Mouse (Mus musculus) heart, postnatal 4 days (tissue): ENCODE data around the gene Evc. TPM values are rescaled to one million over a fixed set of nuclear protein-coding genes. Genes with fewer than 3 reads are reported as not detected.

Experiments used
- DNase-seq: peaks from one replicate; pipeline ENCODE4 v3.0.0; 2021
- total RNA-seq, 2 experiments: library from RNA; stranded (reverse); gene quantifications; 2 replicates each; pipeline ENCODE4 v1.2.3; 2021

Gene Evc
- 1 to 10 TPM; 7.0 to 7.4 TPM for total RNA-seq

DNA sequence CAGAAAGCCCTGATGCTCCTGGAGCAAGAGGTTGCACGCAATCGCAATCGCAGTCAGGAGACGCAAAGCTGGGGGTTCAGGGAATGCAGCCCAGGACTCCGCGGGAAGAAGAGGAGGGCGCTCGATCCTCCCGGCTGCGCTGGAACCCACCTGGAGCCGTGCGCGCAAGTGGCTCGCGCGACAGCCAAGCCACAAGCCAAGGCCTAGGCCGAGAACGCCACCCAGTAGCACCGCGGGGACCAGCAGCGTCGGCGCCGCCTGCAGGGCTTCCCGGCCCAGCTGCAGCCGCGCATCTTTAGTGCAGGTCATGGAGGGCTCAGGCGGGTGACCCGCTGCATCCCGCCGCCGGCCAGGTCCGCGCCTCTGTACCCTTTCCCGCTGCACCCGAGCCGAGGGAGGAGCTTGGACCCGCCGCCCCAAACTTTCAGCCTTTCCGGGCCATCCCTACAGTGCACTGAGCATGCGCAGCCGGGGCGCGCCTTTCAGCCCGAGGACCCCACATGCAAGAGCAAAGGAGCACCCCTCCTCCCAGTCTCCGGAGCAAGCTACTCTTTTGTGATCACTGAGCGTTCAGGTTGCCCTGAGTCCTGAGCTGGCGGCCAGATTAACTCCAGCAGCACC lies at the start of gene Evc:
Gene Evc (minus strand): TSS at position 410 of the 621 bp plus-strand sequence.
- peak; percentile 72 for DNase-seq

DNA sequence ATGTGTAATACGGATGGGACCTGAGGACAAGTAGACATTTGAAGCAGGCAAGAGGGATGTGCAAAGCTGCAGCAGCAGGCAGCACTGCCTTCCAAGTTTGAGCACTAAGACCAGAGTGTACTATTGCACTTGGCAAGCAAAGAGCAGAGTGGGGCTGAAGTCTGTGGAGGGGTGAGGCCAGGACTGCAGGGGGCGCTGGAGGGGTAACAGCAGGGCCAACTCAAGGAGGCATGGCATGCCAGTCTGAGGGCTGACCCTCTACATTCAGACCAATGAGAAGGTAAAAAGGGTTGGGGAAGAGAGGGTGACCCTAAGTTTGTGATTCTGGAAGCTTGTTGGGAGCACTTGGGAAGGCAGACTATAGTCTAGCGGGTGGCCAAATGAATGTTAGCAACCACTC lies 46.9 kb upstream of the Evc start:
- DNase-seq = peak; percentile 19

DNA sequence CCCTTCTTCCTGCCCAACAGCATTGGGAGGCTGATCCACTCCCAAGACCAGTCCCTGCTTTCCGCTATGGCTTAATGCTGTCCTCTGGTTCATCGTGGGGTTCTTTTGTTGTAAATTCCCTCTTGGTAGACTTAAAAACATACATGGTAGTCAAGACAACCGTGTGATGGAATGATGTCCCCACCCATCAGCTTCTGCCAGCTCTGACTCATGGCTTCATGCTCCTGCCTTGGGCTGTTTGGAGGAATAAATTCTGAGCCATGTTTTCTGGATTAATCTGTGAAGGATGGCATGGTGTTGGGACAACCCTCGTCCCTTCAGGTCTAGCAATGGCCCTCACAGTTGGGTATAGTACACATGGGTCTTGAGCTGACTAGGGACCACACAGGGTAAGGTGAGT lies 43.9 kb upstream of the Evc start:
- DNase-seq = peak; percentile 23

DNA sequence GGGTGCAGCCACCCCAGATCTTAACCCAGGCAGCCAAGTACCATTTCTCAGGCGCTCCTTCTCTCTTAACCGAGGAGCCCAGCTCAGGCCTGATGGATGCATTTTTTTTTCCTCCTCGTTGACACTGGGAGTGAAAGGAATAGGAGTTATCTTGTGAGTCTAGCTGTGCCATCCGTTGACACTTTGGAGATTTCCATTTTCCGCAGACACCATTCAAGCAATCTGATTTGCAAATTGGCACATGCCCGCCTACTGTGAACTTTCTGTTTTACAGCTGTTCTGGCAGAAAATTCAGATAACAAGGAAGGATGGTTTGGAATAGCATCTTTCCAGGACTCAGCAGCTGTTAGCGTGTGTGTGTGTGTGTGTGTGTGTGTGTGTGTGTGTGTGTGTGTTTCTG lies 40.7 kb upstream of the Evc start:
- DNase-seq = no peak

DNA sequence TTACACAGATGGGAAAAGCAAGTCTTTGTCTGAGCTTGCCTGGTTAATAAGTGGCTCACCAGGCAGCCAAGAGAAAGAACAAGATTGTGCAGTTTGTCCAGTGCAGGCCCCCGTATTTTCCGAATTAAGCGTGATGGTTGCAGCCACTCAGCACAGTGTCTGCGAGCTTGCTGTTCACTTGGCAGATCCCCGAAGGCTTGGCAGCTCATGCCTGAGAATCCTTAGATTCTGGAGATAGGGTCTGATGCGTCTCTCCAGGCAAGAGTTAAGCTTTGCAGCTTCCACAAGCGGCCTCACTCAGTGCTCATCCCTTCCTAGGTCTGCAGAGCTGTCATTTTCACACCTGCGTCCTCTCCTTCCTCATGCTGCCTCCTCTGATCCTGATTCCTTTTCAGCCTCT lies 32.1 kb upstream of the Evc start:
- no peak for DNase-seq

DNA sequence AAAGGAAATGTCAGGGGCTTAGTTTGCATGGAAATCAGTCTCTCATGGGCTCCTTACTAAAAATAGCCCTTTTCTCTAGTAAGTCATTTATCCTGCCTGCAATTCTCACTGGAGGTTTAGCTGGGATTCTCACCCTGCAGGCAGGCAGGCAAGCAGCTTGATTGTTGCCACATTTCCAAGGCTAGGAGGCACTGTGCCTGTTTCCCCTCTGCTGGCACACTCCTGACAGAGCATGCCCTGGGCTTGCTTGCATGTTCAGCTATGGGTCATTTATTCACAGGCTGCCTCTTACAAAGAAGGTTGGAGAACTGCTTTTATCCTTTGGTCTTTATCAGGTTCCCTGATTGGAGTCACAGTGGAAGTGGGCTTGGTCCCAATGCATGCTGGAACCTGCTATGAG lies 29.1 kb upstream of the Evc start:
- DNase-seq = no peak

DNA sequence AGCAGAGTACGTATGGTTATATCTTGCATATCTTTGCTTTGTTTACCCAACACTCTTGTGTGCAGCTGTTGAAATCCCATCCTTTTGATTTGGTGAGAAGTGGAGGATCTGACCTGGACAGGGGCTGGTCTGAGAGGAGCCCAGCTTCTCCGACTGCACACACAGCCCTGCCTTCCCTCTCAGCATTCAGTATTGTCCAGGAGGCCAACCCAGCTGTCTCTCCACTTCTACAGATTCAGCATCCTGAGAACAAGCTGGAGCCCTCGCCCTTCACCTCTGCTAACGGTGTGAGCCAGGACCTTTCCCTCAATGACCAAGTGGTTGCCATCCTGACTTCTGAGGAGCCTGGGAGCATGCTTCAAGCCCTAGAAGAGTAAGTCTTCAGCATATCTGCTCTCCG lies 26.6 kb upstream of the Evc start:
- DNase-seq = no peak

DNA sequence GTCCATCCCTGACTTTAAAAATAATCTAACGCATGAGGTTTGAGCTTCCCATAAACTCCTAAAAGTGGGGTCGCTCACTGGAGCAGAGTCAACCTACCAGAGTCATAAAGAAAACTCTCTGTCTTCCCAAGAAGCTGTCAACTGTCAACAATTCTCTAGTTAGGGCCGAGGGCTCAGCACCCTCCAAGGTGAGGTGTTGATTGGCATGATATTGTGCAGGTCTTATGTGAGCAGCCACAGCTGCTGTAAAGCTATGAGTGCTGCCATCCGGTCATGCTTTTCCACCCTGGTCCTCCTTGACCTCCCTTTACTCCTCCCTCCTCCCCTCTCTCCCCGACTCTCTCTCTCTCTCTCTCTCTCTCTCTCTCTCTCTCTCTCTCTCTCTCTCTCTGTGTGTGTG lies 25.9 kb upstream of the Evc start:
- DNase-seq = no peak

DNA sequence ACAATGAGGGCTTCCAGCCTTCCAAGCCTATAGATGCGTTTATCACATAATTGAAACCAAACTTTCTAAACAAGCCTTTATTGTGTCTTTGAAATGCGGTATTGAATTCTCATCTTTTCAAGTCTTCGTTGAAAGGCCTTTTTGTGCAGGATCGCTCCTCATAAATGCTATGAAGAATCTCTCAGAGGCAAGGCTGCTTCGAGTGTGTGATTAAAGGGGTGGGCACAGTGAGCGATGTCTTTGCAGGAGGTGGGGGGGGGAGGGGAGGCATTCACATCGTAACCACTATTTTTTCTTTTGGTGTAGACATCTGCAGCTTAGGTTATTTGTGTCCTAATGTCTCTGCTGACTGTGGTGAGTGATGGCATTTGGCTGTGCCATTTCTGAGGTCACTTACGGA lies 19.3 kb upstream of the Evc start:
- DNase-seq = no peak

DNA sequence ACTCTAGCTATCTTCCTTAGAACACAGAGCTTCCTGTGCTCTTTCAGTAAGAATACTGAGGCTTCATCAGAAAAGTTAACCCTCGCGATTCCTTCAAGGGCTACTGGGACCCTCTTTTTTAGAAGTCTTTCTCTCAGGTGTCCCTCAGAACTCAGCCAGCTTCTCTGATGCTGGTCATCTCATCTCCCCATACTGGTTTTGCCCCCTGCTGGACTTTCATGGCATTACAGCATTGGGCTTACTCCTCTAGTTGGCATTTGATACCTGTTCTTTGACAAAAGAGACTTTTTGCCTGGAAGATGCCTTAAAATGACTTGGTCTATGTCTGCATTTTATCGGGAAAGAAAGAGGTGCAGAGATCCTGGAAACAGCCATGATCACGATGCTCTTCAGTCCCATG lies 17.7 kb upstream of the Evc start:
- peak; percentile 67 for DNase-seq

DNA sequence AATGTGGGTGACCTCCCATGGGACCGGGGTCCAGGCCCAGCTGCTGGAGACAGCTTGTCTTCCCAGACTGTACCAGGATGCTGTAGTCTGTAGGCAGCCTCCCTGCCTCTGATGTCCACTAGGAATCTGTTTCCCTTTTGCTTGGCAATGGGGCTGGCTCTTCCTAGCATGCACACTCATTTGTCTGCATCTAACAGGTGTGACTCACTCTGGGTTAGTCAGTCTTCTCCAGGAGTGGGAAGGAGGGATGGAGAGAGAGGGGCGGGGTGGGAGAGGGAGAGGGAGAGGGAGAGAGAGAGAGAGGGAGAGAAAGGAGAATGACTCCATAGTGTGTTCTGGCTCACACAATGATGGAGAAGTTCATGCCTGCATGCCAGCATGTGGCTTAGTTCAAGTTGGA lies 15.1 kb upstream of the Evc start:
- no peak for DNase-seq

DNA sequence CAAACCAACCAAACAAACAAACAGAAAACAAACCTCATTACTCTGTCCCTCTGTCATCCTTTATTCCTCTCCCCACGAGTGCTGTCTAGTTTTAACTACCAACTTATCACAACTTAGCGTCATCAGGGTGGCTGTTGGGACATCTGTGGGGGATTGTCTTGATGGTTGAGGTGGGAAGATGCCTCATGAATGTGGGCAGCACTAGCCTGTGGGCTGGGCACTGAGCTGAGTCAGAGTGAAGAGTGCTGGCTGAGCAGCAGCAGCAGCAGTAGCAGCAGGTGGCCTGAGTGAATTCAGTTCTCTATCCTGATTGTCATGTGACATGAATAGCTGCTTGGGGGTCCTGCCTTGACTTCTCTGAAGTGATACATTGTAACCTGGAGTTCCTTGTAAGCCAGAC lies 7.3 kb upstream of the Evc start:
- no peak for DNase-seq

DNA sequence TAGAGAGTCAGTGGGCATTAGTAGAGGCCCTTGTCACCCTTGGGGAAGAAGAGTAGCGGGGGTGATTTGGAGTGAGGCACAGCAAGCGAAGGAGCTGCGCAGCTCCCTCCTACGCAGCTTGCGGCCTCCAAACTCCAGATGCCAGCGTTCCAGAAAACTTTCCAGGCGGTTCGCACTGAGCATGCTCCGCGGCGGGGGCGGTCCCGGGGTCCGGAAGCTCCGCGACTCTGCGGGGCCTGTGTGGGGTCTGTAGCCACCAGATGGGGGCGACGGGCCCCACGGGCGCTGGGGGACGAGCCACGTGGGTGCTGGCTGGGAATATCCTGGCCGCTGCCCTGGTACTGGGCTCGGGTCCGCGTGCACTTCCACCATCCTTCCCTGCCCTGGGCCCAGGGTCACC lies 1.6 kb upstream of the Evc start, which contains the start of gene Evc2:
Gene Evc2 (plus strand): TSS at position 212 of the 400 bp plus-strand sequence.
- peak; percentile 81 for DNase-seq

DNA sequence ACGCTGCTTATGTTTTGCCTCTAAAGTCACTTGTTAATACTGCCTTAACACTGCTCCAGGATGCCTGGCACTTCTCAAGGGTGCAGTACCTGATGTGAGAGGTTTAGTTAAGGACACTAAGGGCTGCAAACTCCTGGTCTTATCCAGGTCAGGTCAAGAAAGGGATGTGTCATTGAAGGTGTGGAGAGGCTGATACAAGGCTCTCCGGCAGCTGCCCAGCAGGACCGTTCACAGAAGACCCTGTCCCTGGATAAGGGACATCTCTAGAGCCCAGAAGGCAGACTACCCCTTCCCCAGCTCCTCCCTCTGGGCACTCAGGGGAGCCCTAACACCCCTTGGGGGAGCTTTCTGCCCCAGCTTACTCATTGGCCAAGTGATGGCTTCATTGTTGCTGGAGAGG lies 1.0 kb upstream of the Evc start:
- no peak for DNase-seq

DNA sequence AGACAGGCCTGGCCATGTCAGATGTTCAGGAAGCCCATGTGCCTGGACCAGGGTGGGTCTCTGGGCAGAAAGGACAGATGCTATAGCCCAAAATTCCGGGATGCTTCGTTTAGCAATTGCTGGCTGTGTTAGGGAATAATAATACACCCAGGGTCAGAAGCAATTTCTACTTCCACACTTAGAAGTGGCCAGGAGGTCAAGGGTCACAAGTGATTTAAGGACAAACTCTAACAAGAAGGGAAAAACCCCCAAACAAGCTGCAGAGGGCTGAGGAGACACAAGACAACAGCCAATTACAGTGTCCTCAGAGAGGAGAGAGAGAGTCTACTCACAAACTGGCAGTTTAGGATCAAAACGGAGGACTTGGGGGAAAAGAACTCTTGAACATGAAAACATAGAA lies 1.6 kb downstream of the Evc start:
- DNase-seq = no peak

DNA sequence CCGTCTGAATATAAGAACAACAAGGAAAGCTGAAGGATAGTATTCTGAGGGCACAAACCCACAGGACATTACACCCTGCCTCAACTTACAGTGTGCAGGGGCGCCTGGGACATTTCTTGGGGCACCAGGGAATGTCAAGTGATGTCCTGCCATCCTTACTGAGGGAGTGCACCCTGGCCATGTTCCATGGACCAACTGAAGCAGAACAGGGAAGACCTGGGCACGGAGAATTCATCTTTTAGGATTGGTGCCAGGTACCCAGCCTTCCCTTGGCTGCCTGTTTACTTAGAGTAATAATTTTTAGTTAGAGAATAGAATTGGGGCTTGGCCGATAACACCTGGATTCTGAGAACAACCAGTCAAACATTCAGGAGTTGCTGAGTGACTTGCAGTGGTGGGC lies 4.6 kb downstream of the Evc start:
- no peak for DNase-seq

DNA sequence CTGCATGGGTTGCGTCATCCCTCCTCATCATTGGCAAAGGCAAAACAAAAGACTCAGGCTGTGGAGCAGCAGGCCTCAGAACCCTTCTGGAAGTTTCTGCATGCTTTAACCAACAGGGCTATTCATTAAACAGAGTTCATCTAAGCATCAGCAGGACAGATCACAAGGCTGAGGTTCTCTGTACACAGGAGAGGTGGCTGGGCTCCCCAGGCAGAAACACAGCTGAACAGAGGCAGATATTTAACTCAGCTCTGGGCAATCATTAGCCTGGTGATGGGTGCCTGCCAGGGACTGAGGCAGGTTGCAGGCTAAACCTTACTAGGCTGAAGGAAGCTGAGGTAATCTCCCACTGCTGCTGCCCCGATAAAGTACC lies 5.6 kb downstream of the Evc start:
- no peak for DNase-seq

DNA sequence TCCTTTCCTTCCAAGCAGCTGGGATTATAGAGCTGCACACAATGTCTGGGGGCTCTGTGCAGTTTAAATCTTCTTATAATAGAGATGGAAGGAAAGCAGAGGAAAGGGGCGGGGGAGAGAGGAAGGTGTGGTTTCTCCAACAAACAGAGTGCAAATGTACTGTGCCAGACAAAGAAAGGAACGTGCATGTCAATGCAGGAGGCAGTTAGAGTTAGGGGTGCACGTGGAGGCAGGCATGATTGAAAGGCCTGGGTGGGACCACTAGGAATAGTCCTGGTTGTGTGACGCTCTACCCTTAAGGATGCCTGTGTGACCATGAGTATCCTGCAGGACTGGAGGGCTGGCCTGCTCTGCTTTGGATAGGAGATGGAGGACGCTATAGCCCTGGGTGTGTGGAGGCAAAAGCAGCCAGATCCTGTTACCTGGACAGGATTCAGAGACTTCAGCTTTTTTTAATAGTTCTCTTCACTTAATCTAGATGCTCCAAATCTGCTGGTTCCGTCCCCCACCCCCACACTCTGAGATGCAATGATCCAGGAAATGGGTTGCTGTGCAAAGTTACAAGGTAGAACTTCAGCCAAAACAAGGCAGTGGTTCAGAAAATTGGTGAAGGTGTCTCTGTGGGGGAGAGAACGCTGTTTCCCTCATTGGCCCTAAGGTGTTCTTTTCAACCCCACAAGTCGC lies 6.1 kb downstream of the Evc start:
- no peak for DNase-seq

DNA sequence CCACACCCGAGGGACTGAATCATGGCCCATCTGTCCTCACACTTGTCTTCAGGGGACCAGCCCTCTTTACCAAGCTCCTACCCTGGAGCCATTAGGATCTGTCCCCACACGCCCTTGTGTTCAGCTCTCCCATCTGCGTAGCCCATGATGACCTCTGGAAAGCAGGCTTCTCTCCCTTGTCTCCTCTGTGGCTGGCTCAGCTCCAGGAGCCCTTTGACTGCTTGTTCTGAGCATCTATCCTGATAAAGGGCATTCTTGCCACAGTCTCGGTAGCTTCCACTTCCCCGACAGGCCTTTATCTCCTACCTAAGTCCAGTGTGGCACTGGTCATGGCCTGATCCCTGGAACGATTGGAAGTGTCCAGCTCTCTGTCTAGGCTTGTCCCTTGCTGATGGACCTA lies 10.0 kb downstream of the Evc start:
- DNase-seq = peak; percentile 19

DNA sequence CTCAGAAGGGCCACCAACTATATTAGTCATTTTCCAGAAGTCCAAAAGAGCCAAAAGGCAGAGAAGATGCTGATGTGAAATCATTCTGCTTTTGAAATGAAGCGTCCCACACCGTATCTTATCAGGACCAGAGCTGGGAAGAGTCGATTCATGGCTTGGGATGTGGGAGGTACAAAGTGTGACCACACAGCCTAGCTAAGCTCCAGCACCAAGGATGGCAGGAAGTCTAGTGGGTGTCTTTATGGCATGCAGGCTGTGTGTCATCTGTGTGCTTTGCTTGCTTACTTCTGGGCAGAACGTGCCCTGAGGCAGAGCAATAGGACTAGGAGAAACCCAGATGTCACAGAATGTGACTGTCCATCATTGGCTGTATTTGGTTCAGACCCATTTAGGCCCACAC lies 15.9 kb downstream of the Evc start:
- no peak for DNase-seq

DNA sequence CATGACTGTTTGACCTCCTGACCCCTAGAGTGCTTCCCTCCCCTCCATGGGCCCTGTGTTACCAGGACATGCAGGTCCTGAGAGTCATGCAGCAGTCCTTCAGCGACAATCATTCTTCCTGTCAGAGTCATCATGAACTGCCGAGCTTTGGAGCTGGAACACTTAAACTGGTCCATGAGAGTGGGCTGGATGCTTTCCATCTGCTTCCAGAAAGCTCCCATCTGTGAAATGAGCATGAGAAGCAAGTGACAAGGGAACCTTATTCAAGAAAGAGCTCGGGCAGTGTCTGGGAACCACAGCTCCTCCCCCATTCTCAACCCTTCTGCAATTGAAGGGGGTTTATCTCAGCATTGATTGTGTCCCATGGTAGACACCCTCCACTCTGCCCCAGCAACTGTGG lies 16.5 kb downstream of the Evc start:
- no peak for DNase-seq

DNA sequence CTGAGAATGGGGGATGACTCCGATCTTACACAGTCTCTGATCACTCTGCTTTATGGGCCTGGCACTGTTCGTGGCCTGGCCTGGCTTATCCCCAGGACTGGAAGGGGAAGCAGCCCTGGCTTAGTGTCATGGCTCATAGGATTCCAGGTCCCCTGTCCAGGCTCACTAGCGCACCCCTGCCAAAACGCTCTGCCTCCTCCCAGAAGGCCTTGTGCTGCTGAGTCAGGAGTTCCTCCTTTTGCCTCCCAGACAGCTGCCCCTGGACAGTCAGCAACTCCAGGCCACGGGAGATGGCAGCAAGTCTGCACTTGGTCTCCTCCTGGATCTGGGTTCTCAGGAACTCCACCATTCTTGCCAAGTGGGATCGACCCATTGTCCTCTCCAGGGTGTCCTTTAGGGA lies 18.0 kb downstream of the Evc start:
- DNase-seq = no peak

DNA sequence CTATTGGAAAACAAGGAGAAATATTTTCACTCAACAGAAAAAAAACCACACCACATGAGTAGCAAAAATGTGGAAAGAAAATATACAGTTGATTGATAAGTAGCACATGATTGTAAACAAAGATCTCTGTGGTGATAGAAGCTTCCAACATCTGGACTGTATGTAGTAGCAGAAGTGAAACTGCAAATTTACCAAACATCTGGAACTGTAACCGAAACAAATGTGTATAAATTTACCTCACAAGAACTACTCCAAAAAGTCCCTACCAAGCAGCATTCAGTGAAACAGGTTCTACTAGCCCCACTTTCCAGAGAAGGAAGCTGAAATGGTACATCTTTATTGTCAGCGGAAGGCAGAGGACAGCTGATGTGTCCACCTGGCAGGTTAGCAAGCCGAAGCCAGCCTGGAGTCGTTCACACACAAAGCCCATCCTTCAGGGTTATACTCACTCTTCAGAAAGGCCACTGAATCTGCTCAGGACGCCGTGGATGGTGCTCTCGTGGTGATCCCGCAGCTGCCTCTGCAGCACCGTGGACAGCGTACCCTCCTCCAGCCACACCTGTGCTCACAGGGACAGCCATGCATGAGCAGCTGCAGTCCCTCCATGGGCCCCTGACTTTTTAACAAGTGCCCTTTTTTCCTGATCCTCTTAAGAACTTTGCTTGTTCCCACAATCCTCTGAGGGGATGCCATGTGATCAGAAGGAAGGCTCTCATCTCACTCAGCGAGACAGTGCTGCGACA lies 23.5 kb downstream of the Evc start:
- DNase-seq = no peak

DNA sequence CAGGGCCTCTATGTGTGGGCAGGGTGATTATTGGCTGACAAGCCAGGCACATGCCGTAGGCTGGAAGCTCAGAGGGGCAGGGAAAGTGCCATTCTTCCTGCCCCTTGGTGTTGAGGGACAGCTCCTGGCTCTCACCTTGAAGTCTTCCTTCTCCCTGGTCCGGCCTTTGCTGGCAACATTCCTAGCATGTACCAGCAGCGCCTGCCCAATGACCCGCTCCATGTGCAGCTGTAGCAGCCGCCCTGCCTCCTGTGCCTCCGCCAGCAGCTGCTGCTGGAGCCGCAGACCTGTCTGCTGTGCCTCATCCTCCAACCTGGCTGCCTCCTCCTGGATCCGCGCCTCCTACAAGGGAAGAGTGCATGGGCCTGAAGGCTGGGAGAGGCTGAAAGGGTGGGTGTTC lies 26.7 kb downstream of the Evc start:
- DNase-seq = no peak
